Mouse (Mus musculus) ES-Bruce4 (cell line): ENCODE data around the gene Olfr1392. TPM values are rescaled to one million over a fixed set of nuclear protein-coding genes. Genes with fewer than 3 reads are reported as not detected.

ENCODE experiments used
- H3K27ac ChIP-seq: 2 replicates; pipeline ENCODE4 v1.5.1; 2012; ENCODE audit warnings: low read length, inconsistent platforms; ENCODE audit not compliant: insufficient read depth
- H3K27me3 ChIP-seq: 2 replicates; pipeline ENCODE4 v1.6.1; 2012; ENCODE audit warnings: mild to moderate bottlenecking, low read length, inconsistent platforms; ENCODE audit not compliant: control insufficient read depth, poor library complexity, insufficient read depth, severe bottlenecking
- H3K36me3 ChIP-seq: 2 replicates; pipeline ENCODE4 v1.6.1; 2012; ENCODE audit warnings: inconsistent platforms, mild to moderate bottlenecking, low read length, moderate library complexity; ENCODE audit not compliant: control insufficient read depth, poor library complexity, insufficient read depth, severe bottlenecking
- H3K4me1 ChIP-seq: one replicate; pipeline ENCODE4 v1.8.1; 2011; ENCODE audit warnings: low read length; ENCODE audit not compliant: control insufficient read depth, insufficient read depth
- H3K4me3 ChIP-seq: 2 replicates; pipeline ENCODE4 v1.5.1; 2011; ENCODE audit warnings: low read depth, mild to moderate bottlenecking, low read length
- H3K9ac ChIP-seq: 2 replicates; pipeline ENCODE4 v1.6.1; 2012; ENCODE audit warnings: low read depth, mild to moderate bottlenecking, inconsistent platforms; ENCODE audit not compliant: poor library complexity, severe bottlenecking
- H3K9me3 ChIP-seq: replicated peaks from 2 replicates; pipeline ENCODE4 v1.6.1; 2012; ENCODE audit warnings: mild to moderate bottlenecking, low read length, inconsistent platforms; ENCODE audit not compliant: control insufficient read depth, poor library complexity, insufficient read depth, severe bottlenecking
- CTCF ChIP-seq: IDR thresholded peaks from one replicate; pipeline ENCODE4 v1.8.1; 2011; ENCODE audit warnings: low read depth, low read length
- EP300 ChIP-seq: IDR thresholded peaks from 2 replicates; pipeline ENCODE4 v1.6.1; 2011; ENCODE audit warnings: low read depth, low read length; ENCODE audit not compliant: insufficient read depth
- POLR2A ChIP-seq: IDR thresholded peaks from one replicate; pipeline ENCODE4 v1.8.1; 2011; ENCODE audit warnings: low read length; ENCODE audit not compliant: insufficient read depth
- polyA plus RNA-seq: library from polyadenylated mRNA; stranded (reverse); fragments of >200 nt; gene quantifications from 2 replicates; pipeline ENCODE4 v1.2.4, GENCODE M21; 2011; ENCODE audit warnings: low read depth; ENCODE audit not compliant: missing spikeins, insufficient read depth, insufficient read length

Olfr1392 gene
- polyA plus RNA-seq, 1 experiment, result not detected

GRCm38 (mm10) chr11:49269761-49270160, 15.3 kb upstream of the Olfr1392 start:
- no peaks in the 10 kb centered on the region for H3K36me3 ChIP-seq
- no peaks in the 10 kb centered on the region for H3K4me1 ChIP-seq
- H3K4me3 ChIP-seq, result no peak overlapping the region
- TF ChIP-seq CTCF (no peak), POLR2A (no peak), EP300 (no peak)
- H3K27me3 ChIP-seq, result no peaks in the 10 kb centered on the region; the same call in 1 of the 2 replicates
- H3K9ac ChIP-seq, result no peak overlapping the region
- no peak overlapping the region for H3K27ac ChIP-seq
- no peaks in the 10 kb centered on the region for H3K9me3 ChIP-seq

- no peak for TF ChIP-seq POLR2A
- TF ChIP-seq EP300, result no peak
- no peak for TF ChIP-seq CTCF
- Histone ChIP-seq H3K9me3 (no peaks in the 10 kb centered on the region), H3K36me3 (no peaks in the 10 kb centered on the region), H3K9ac (no peak overlapping the region), H3K4me1 (no peaks in the 10 kb centered on the region), H3K27me3 (no peaks in the 10 kb centered on the region; the same call in 1 of the 2 replicates), H3K27ac (no peak overlapping the region), H3K4me3 (no peak overlapping the region)
These were observed 14.7 kb upstream of the Olfr1392 start for GRCm38 (mm10) chr11:49270368-49270767.

- Histone ChIP-seq H3K27ac (no peak overlapping the region), H3K27me3 (no peaks in the 10 kb centered on the region; the same call in 1 of the 2 replicates)
These were observed 13.7 kb upstream of the Olfr1392 start for GRCm38 (mm10) chr11:49271334-49271733.

GRCm38 (mm10) chr11:49273834-49274519, 11.1 kb upstream of the Olfr1392 start:
- Histone ChIP-seq H3K4me3 (no peak overlapping the region), H3K27ac (no peak overlapping the region), H3K36me3 (no peaks in the 10 kb centered on the region), H3K27me3 (no peaks in the 10 kb centered on the region; the same call in 1 of the 2 replicates), H3K4me1 (no peaks in the 10 kb centered on the region), H3K9me3 (no peaks in the 10 kb centered on the region), H3K9ac (no peak overlapping the region)
- TF ChIP-seq POLR2A, result no peak
- TF ChIP-seq EP300, result no peak
- TF ChIP-seq CTCF, result no peak

More at GRCm38 (mm10) chr11:49271334-49271733, 13.7 kb upstream of the Olfr1392 start:
- Histone ChIP-seq H3K4me1 (no peaks in the 10 kb centered on the region), H3K4me3 (no peak overlapping the region), H3K9ac (no peak overlapping the region), H3K9me3 (no peaks in the 10 kb centered on the region), H3K36me3 (no peaks in the 10 kb centered on the region)
- TF ChIP-seq POLR2A, result no peak
- TF ChIP-seq CTCF, result no peak
- no peak for TF ChIP-seq EP300

- Histone ChIP-seq H3K9ac (no peak within 1 kb of the TSS), H3K4me1 (no peaks in the 10 kb centered on the region), H3K27ac (no peak within 1 kb of the TSS), H3K27me3 (no peaks in the 10 kb centered on the region), H3K4me3 (no peak within 1 kb of the TSS), H3K36me3 (no peaks in the 10 kb centered on the region), H3K9me3 (no peaks in the 10 kb centered on the region)
- TF ChIP-seq CTCF (no peak), POLR2A (no peak), EP300 (no peak)
These were observed 6.9 kb upstream of the Olfr1392 start, which contains the start of gene Olfr1393 for GRCm38 (mm10) chr11:49278222-49278621. Gene Olfr1393, plus strand, starts transcription at chr11:49278304.

GRCm38 (mm10) chr11:49287251-49287650, 2.2 kb downstream of the Olfr1392 start:
- Histone ChIP-seq H3K4me1 (no peaks in the 10 kb centered on the region), H3K27me3 (no peaks in the 10 kb centered on the region), H3K4me3 (no peak overlapping the region), H3K9ac (no peak overlapping the region), H3K27ac (no peak overlapping the region), H3K36me3 (no peaks in the 10 kb centered on the region), H3K9me3 (no peaks in the 10 kb centered on the region)
- TF ChIP-seq CTCF (no peak), EP300 (no peak), POLR2A (no peak)
